Mouse (Mus musculus) heart, adult 2 months (tissue): ENCODE measurements around the gene Sh2b3.

Source experiments
- CTCF ChIP-seq: fragments of 200-600 bp; IDR thresholded peaks from 2 replicates; pipeline ENCODE4 v1.8.1; 2022; ENCODE audit warnings: antibody characterized with exemption, mild to moderate bottlenecking, moderate library complexity
- EP300 ChIP-seq: fragments of 200-500 bp; IDR thresholded peaks from 2 replicates; pipeline ENCODE4 v1.6.1; 2011; ENCODE audit warnings: low read depth, low read length, control low read depth; ENCODE audit not compliant: insufficient read depth

DNA sequence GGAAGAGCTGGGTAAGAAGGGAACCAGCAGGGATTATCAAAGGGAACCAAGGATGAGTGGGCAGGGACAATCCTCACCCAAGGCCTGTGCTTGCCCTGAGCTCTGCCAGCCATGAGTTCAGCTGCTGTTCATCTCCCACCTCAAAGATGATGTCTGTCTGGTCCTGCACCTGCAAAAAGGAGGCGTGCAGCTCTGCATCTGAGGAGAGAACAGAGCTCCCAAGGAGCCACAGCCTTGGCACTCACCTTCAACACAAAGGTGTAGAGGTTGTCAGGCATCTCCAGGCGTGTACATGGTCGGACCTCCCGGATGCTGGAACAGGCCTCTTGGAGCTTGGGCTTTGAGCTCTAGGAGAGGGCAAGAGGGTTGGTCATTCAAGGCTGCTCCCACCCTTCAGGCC, 18.6 kb downstream of the Sh2b3 start:
- TF ChIP-seq CTCF (no peak), EP300 (no peak)
